Mouse (Mus musculus): ENCODE results near the gene Unc119b.
"Not testable (repeated sequence)": the region's sequence is repeated elsewhere in the genome, so short reads cannot be mapped to it uniquely, and the experiment has no call there.

Gene Unc119b

GRCm38 (mm10) chr5:115134234-115135165 is at the start of gene Unc119b:
Gene Unc119b (minus strand): TSS chr5:115134975.
- peak; percentile 89 for DNase-seq

DNA sequence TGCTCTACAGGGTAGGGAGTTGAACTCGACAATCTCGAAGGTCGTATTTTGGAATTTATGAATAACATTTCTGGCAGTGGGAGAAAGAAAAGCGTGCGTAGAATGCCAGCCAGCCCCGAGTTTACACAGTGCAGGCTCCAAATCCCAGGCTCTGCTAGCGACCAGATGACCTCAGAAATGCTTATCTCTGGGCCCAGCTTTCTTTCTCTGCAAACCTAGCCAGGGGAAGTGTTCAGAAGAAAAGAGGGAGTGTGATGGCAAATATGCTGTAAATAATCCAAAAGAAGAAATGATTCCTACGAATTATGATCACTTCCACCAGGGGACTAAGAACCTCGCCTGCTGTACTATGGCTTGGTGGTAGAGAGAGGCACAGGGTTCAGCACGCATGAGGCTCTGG is 48.7 kb upstream of the Unc119b start:
- DNase-seq, result no peak

DNA sequence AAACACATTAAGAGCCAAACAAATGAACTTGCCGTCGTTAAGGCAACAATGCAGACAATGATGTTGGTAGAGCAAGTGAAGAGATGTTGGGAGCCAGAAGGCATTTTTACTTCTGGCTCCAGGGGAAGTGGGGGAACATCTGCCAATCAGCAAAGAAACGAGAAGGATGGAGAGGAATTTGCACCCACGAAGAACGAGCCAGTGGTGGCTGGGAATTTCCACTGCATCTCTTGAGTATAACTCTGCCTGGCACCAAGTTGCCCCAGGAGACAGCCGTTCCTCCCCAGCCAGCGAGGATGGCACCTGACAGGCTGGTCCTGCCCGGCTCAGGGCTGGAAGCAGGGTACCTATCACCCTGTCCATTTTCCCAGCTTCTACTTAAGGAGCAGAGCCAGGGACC is 48.1 kb upstream of the Unc119b start:
- no peak for DNase-seq

DNA sequence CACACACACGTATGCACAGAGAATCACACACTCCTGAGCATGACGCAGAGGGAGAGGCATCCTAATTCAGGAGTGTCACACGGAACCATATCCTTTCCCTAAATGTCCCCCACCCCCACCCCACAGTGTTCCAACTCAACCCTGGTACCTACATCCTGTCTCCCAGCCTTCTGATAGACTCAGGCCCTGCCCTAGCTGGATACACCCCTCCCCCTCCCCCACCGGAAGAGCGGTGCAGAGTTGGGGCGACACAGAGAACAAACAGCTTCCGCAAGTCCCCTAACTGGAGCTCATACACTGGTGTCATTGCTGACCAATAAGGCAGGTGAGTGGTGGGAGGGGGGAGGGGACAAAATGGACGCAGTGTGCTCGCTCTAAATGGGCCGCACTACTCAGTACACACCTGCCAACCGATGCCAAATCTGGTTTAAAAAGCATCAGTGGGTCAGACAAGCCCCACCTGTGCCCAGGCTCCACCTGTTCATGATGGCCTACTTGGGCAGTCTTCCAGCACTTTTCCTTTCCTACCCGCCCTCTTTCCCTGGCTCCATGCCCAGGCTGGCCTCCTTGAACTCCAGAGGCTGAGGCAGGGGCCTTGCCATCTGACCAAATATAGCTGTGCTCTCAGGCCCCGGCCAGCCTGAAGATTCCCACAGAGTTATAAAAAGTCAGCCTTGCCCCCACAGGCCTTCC is 46.6 kb upstream of the Unc119b start:
- DNase-seq, result no peak

- DNase-seq, result no peak
Measured at GRCm38 (mm10) chr5:115179596-115179995, 44.8 kb upstream of the Unc119b start.

DNA sequence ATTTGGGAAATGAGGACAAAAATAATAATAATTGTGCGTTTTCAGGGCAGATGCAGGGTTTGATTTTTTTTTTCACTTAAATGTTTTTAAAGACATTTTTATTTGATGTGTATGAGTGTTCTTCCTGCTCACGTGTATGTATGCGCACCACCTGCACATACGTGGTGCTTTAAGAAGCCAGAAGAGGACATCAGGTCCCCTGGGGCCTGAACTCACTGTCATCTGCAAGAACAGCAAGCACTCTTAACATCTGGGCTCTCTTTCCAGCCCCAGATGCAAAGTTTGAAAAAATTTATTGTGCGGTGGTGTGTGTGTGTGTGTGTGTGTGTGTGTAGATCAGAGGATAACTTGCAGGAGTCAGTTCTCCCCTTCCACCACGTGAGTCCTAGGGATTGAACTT is 43.1 kb upstream of the Unc119b start:
- no peak for DNase-seq

GRCm38 (mm10) chr5:115174554-115174953 is 39.8 kb upstream of the Unc119b start:
- no peak for DNase-seq

DNA sequence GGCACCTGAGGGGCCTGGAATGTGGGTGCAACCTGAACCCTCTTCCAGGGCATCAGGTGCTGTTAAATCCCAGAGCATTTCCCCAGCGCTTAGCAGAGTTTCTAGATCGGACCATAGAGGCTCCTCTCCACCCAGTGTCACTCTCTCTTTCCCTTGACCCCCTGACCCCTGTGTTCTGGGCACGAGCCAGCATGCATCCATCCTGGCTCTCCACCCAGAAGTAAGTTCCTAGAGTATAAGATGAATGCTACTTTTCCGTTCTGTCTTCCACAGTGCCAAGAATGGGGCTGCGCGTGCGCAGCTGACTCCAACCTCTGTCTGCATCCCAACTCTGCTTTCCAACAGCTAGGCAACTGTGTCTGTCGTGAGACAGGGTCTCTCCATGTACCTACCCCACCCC is 35.4 kb upstream of the Unc119b start:
- DNase-seq, result no peak

DNA sequence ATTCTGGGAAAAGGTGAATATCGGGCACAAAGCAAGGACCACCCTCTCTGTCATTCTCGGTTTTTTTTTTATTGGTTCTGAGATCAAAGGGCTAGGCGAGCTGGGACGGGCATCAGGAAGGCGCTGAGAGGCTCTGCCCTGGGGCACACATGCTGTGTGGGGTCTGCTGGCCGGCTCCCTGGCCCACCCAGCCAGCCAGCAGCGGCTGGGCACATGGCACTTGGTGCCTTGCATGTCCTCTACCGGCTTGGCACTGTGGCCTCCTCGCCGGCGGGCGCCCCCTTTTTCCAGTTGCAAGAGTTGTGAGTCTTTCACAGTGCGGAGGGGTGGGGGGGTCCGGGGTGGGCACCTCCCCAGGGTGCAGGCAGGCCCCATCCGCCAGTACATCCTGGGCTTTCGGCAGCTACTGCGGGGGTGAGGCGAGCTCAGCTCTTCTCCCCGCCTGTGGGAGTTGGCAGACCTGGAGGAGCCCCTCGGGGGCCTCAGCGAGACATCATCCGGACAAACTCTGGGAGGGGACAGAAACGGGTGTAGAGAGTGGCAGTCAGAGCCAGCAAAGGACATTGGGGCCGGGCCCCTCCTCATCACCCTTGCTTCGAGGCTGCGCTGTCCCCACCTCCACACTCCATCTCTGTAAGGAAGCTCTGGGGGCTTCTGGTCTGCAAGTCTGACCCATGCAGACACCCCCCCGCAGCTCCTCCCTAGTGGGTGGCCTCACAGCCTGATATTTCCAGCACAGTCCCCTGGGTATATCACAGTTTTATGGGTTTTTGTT is 34.1 kb upstream of the Unc119b start:
- no peak for DNase-seq

GRCm38 (mm10) chr5:115167396-115167795 is 32.6 kb upstream of the Unc119b start:
- DNase-seq, result no peak

DNA sequence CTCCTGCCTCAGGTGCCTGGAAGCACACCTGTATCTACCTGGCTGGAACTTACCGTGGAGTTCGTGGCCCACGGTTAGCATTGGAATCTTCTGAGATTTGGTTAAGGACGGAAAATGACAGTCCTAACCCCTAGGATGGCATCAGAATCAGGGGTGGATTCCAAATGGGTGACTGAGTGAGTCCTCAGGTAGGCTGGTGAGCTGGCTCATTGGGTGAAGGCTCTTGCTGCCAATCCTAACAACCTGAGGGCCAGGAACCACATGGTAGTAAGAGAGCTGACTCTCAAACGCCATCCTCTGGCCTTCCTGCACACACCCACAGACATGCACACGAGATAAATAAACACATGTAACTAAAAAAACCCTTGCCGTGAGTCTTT is 32.0 kb upstream of the Unc119b start:
- no peak for DNase-seq

DNA sequence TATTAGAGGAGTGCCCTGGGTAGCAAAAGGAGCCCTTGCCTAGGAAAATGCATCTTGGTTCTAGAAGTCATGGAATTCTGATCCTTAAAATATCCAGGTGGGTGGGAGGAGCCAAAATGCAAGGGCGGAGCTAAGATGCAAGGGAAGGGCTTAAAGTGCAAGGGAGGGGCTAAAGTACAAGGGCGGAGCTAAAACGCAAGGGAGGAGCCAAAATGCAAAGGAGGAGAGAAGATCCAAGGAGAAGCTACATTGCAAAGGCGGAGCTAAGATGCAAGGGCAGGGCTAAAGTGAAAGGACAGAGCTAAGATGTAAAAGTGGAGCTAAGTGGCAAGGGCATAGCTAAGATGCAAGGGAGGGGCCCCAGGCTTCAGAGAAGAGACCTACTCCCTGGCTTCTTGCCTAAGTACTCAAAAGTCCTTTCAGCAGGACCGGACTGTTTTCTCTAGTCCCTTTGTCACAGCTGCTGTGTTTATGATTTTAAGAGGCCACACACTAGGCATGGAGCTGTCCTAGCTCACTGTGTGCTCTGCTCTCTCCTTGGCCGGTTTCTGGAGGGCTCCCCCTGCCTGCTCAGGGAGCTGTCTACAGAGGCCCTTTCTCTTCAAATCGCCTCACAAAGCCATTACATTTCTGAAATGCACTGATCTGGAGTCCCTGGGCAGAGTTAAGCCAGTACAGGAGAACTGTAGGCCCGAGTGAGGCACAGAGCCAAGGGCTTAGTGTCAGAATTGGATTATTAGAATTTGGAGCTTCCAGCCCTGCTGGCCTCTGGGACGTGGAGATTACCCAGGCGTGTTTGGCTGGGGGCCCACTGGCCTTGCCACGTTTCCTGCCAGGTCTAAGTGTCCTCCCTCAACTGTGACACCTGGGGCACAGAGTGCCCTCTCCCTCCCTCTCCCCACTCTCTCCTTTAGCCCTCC is 31.4 kb upstream of the Unc119b start:
- no peak for DNase-seq

GRCm38 (mm10) chr5:115165351-115165750 is 30.6 kb upstream of the Unc119b start:
- DNase-seq, result no peak

DNA sequence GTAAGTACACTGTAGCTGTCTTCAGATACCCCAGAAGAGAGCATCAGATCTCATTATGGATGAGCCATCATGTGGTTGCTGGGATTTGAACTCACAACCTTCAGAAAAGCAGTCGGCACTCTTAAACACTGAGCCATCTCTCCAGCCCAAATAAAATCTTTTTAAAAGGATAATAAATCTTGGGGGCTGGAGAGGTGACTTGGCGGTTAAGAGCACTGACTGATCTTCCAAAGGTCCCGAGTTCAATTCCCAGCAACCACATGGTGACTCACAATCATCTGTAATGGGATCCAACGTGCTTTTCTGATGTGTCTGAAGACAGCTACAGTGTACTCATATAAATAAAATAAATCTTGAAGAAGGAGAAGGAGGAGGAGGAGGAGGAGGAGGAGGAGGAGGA is 29.7 kb upstream of the Unc119b start:
- DNase-seq, result not testable (repeated sequence)

- peak; percentile 54 for DNase-seq
Measured at GRCm38 (mm10) chr5:115163563-115163962, 28.8 kb upstream of the Unc119b start.

GRCm38 (mm10) chr5:115161940-115162279 is 27.1 kb upstream of the Unc119b start:
- not testable (repeated sequence) for DNase-seq

DNA sequence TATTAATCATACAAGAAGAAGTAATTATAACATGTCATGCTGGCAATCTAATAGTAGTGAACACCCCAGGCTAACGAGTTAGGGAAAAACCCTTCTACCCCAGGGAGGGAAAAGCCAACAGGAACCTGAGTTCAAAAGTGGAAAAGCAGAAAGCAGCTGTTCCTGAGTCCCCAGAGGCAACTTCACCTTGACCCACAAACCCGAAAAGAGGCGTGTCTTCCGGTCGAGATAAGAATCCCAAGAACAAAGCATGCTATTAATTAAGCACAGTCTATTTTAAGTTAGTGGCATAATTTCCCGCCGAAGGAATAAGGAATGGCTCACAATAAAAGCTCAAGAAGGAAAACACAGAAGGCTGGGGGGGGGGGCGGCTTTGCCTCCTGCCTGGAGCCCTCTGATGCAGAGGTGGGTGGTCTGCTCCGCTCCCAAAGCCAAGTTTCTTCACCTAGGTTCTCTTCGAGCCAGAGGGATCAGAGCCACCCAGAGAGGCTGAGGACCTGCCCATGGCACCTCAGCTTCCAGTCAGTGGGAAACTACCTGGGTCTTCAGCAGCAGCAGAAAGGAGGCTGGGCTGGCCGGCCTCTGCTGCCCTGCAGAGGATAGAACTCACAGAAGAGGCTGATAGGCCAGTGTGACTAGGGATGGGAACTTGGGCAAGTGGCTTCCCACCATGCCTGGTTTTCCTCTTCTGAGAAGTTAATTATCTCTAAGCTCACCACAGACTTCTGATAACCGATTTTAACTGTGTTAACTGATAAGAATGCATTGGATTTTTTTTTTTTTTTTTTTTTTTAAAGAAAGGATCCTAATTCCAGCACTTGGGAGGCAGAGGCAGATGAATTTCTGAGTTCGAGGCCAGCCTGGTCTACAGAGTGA is 26.5 kb upstream of the Unc119b start:
- no peak for DNase-seq

GRCm38 (mm10) chr5:115160655-115161054 is 25.9 kb upstream of the Unc119b start:
- DNase-seq, result no peak

- no peak for DNase-seq
Measured at GRCm38 (mm10) chr5:115159165-115159564, 24.4 kb upstream of the Unc119b start.

DNA sequence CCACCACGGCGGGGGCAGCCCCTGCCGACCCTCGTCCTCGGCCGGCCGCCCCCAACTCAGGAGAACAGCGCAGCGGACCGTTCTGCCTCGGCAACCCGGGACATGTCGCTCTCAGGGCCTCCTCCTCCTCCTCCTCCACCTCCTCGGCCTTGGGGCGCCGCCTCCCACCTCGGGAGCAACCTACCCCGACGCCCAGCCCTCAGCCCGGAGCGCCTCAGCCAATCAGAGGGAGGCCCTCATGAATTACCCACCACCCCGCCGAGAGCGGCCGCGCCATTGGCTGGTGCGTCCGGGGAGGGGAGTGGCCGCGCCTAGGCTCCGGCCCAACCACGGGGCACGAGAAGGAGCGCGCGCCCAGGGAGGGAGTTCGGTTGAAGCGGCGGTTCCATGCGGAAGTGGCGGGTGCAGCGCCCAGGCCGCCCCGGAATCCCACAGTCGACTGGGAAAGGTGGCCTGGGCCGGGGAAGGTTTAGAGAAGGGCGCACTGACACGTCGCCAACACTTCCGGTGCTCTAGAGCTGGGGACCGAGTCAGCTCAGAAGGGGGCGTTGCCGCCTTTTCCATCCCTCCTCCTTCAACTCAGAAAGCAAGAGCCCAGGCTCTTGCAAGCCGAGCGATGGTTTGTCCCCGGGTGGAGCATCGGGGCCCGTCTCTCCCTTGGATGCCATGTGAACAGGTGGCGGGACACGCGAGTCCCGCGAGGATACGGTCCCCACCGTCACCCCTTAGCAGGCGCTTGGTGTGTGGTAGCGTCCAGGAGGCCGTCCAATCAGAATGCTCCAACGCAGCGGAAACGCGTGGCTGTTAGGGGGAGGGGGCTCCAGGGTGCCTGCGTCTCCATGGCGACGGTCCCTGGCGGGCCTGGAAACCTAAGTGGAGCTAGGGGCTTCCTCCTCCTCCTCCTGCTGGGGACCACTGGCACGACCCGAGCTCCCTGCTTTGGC is 23.5 kb upstream of the Unc119b start, which contains the start of gene Mlec:
Gene Mlec (minus strand): TSS at position 140 of the 944 bp plus-strand sequence.
- DNase-seq, result peak; percentile 100
